Mouse (Mus musculus) CD4-positive, CD25-positive, alpha-beta regulatory T cell, adult 4 months (primary cell): ENCODE results near the gene Csrp1. TPM values are rescaled to one million over a fixed set of nuclear protein-coding genes. Genes with fewer than 3 reads are reported as not detected.
A peak's percentile ranks its signal among the peaks of the same experiment; 100 is the strongest.

ENCODE experiments used
- ATAC-seq: one replicate; pipeline ENCODE4 v1.8.0; 2017
- polyA plus RNA-seq, 2 experiments: library from polyadenylated mRNA; unstranded; fragments of 100-300 nt; shearing (Covaris generic); gene quantifications; one replicate each; pipeline ENCODE4 v1.2.1; 2017

The Csrp1 gene
- polyA plus RNA-seq, 2 experiments from 2014 or later: 21.7 to 38.1 TPM

- no peak for ATAC-seq
These were observed 57.2 kb downstream of the Csrp1 start for GRCm38 (mm10) chr1:135777046-135777445.

- no peak for ATAC-seq
These were observed 59.1 kb downstream of the Csrp1 start, which contains the start of gene Tnni1 for GRCm38 (mm10) chr1:135778780-135779535. Gene Tnni1 (plus strand): TSS chr1:135779434.

GRCm38 (mm10) chr1:135780649-135781048, 60.8 kb downstream of the Csrp1 start:
- ATAC-seq: no peak

- peak; percentile 87 for ATAC-seq
These were observed 61.4 kb downstream of the Csrp1 start for GRCm38 (mm10) chr1:135781220-135781619.

- ATAC-seq: no peak
These were observed 63.0 kb downstream of the Csrp1 start for GRCm38 (mm10) chr1:135782816-135783215.

- peak; percentile 86 for ATAC-seq
These were observed 67.9 kb downstream of the Csrp1 start for GRCm38 (mm10) chr1:135787799-135788198.

- ATAC-seq: no peak
These were observed 68.8 kb downstream of the Csrp1 start for GRCm38 (mm10) chr1:135788708-135789107.

- ATAC-seq: peak; percentile 52
These were observed 70.0 kb downstream of the Csrp1 start for GRCm38 (mm10) chr1:135789815-135790214.

- no peak for ATAC-seq
These were observed 72.5 kb downstream of the Csrp1 start for GRCm38 (mm10) chr1:135792143-135792939.

- ATAC-seq: peak; percentile 72
These were observed 73.7 kb downstream of the Csrp1 start for GRCm38 (mm10) chr1:135793370-135794215.

- no peak for ATAC-seq
These were observed 74.6 kb downstream of the Csrp1 start for GRCm38 (mm10) chr1:135794216-135795134.

- no peak for ATAC-seq
These were observed 78.6 kb downstream of the Csrp1 start for GRCm38 (mm10) chr1:135798492-135798891.

- ATAC-seq: no peak
These were observed 79.3 kb downstream of the Csrp1 start for GRCm38 (mm10) chr1:135799109-135799627.

- no peak for ATAC-seq
These were observed 80.5 kb downstream of the Csrp1 start for GRCm38 (mm10) chr1:135800192-135800950.

Other genes starting within 250 kb of the Csrp1 start
- gene Nav1, start 112.8 kb upstream of the Csrp1 start, polyA plus RNA-seq: under 1 TPM; 0.29 to 0.98 TPM
- gene Phlda3, start 46.1 kb downstream of the Csrp1 start, polyA plus RNA-seq: under 1 TPM; 0.58 to 0.98 TPM
- not detected for gene Tnni1, start 59.4 kb downstream of the Csrp1 start, polyA plus RNA-seq
- 10 to 100 TPM in 1 of 2 experiments, 1 to 10 TPM in 1; 9.2 to 13.6 TPM for gene Lad1, start 98.5 kb downstream of the Csrp1 start, polyA plus RNA-seq
- 1 to 10 TPM in 1 of 2 experiments, under 1 TPM in 1; 0.83 to 1.4 TPM for gene Tnnt2, start 116.3 kb downstream of the Csrp1 start, polyA plus RNA-seq
- not detected for gene Pkp1, start 199.1 kb downstream of the Csrp1 start, polyA plus RNA-seq